Mouse (Mus musculus) hindbrain, embryonic 16.5 days (tissue): Measurements from ENCODE around the gene Ccdc137. TPM values are rescaled to one million over a fixed set of nuclear protein-coding genes. Genes with fewer than 3 reads are reported as not detected.
"Not testable (repeated sequence)": the region's sequence is repeated elsewhere in the genome, so short reads cannot be mapped to it uniquely, and the experiment has no call there.

Experiments
- ATAC-seq: fragments of 200-750 bp; cut with Nextera tagmentation; 2 replicates; pipeline ENCODE4 v1.8.0; 2017; ENCODE audit warnings: moderate TSS enrichment, moderate library complexity
- H3K27ac ChIP-seq: fragments of 300-500 bp; sonication (generic); 2 replicates; pipeline ENCODE4 v1.5.1; 2014; ENCODE audit warnings: low read depth, mild to moderate bottlenecking, control low read depth, low read length, moderate library complexity
- H3K27me3 ChIP-seq: fragments of 300-500 bp; sonication (generic); replicated peaks from 2 replicates; pipeline ENCODE4 v1.6.1; 2014; ENCODE audit warnings: low read length; ENCODE audit not compliant: control insufficient read depth, insufficient read depth
- H3K36me3 ChIP-seq: fragments of 300-500 bp; sonication (generic); 2 replicates; pipeline ENCODE4 v1.6.1; 2014; ENCODE audit warnings: mild to moderate bottlenecking, low read length, moderate library complexity, mixed read lengths; ENCODE audit not compliant: control insufficient read depth, insufficient read depth
- H3K4me1 ChIP-seq: fragments of 300-500 bp; sonication (generic); 2 replicates; pipeline ENCODE4 v1.6.1; 2014; ENCODE audit warnings: low read depth, low read length; ENCODE audit not compliant: control insufficient read depth, insufficient read depth
- H3K4me2 ChIP-seq: fragments of 300-500 bp; sonication (generic); 2 replicates; pipeline ENCODE4 v1.6.1; 2014; ENCODE audit warnings: mild to moderate bottlenecking, low read length, control low read depth, moderate library complexity
- H3K4me3 ChIP-seq: fragments of 300-500 bp; sonication (generic); 2 replicates; pipeline ENCODE4 v1.5.1; 2014; ENCODE audit warnings: mild to moderate bottlenecking, low read length, control low read depth, moderate library complexity
- H3K9ac ChIP-seq: fragments of 300-500 bp; sonication (generic); 2 replicates; pipeline ENCODE4 v1.6.1; 2014; ENCODE audit warnings: low read depth, mild to moderate bottlenecking, control low read depth, low read length, moderate library complexity
- H3K9me3 ChIP-seq: fragments of 300-500 bp; sonication (generic); 2 replicates; pipeline ENCODE4 v1.6.1; 2014; ENCODE audit warnings: mild to moderate bottlenecking, low read length, moderate library complexity; ENCODE audit not compliant: control insufficient read depth
- WGBS: fragments of 180-500 bp; shearing (Covaris S2); extraction: QIAGEN DNeasy Blood & Tissue Kit; methylation state at CpG from one replicate; pipeline ENCODE4 v1.1.7; 2014; 5-methylcytosine and 5-hydroxymethylcytosine counted together
- polyA plus RNA-seq: library from polyadenylated mRNA; unstranded; fragments of >200 nt; fragmentation: Nextera tagmentation; extraction: Ambion mirVana; gene quantifications from 2 replicates; pipeline ENCODE4 v1.2.1, GENCODE M21; 2015

The Ccdc137 gene
- 23.5 and 25.9 TPM in 2 replicates for polyA plus RNA-seq

DNA sequence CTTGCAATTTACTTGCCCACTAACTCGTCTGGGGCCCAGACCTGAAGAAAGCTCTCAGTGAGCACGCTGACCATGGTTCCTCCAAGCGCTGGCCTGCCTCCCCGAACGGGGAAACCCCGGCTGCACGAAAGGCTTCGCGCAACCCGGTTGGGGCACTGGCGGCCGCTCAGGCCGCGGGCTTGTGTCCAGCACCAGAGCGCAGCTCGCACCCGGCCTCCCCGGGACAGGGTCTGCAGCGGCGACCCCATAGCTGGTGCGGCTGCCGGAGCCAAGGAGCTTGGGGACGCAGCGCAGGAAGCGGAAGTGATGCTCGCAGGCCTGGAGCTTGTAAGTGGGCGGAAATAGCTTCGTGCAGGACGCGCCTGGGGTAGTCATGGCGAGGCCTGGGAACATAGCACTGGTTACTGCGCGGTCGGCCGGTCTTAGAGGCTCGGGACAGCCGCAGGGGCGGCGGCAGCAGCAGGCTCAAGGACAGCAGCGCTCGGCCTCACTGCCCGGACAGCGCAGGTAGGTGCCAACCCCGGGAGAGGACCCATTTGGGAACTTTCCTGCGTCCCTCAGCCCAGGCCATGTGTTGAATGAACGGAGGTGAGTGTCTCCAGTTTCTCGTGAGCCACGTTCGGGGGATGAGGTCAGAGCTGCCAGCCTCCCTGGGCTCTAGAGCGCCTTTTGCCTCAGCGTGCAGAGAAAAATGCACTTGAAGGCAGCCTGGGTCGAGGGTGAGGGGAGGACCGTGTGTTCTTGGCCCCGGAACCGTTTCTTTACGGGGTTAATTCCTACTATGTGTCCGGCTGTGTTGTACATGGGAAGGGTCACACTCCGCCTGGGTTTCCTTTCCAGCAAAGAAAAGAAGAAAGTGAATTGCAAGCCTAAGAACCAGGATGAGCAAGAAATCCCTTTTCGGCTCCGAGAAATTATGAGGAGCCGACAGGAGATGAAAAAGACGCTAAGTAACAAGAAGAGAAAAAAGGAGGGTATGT, at the start of gene Ccdc137, which contains the start of gene Oxld1:
TSS of gene Ccdc137 (plus strand) at position 344 of the 980 bp plus-strand sequence.
TSS of gene Oxld1 (minus strand) at position 297 of the 980 bp plus-strand sequence.
- H3K9ac ChIP-seq = peak within 1 kb of the TSS; percentile 98
- peak; percentile 93 for ATAC-seq
- H3K4me2 ChIP-seq = peak within 1 kb of the TSS; percentile 93
- peak within 1 kb of the TSS; percentile 88 for H3K4me3 ChIP-seq
- no peaks in the 10 kb centered on the region for H3K9me3 ChIP-seq
- peak within 1 kb of the TSS; percentile 86 for H3K27ac ChIP-seq
- peaks cover 18% of the 10 kb centered on the region for H3K4me1 ChIP-seq
- H3K27me3 ChIP-seq = no peaks in the 10 kb centered on the region
- peaks cover 8% of the 10 kb centered on the region; the same call in 1 of the 2 replicates for H3K36me3 ChIP-seq
- WGBS = 5% methylated on average over 59 of the region's 62 CpGs

DNA sequence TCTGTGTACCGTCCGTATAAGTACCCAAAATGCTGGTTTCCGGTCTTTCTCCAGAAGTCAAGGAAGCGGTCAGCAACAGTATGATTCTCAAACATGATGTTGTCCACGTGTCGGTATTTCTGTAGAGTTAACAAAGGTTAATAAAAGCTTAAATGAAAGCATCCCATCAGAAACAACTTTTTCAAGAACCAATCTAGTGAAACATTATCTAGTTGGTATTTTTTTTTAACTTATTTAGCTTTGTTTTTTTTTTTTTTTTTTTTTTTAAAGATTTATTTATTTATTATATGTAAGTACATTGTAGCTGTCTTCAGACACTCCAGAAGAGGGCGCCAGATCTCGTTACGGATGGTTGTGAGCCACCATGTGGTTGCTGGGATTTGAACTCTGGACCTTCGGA, 44.3 kb upstream of the Ccdc137 start:
- not testable (repeated sequence) for H3K4me2 ChIP-seq, H3K4me3 ChIP-seq, H3K9me3 ChIP-seq, H3K27ac ChIP-seq, H3K4me1 ChIP-seq, H3K27me3 ChIP-seq, ATAC-seq, H3K9ac ChIP-seq
- H3K36me3 ChIP-seq = peaks cover 58% of the 10 kb centered on the region
- 95% methylated on average over 7 of the region's 10 CpGs for WGBS

DNA sequence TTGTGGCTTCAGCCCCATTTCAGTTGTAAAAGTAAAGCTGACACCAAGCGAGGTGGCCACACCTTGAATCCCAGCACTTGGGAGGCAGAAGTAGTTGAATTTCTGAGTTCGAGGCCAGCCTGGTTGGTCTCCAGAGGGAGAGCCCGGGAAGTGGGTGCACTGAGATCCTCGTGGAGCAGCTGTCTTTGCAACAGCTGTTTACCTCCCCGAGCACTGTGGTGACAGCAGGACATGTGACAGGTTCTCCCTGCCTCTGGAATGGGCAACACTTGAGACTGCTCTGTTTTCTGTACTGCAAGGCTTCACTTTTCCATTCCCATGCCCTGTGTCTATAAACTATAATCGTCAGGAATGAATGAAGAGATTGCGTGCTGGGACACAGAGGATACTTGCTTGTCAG, 40.1 kb upstream of the Ccdc137 start:
- Histone ChIP-seq H3K9ac (no peak overlapping the region), H3K36me3 (peaks cover 38% of the 10 kb centered on the region), H3K4me2 (no peak overlapping the region), H3K4me1 (no peaks in the 10 kb centered on the region), H3K27ac (no peak overlapping the region), H3K9me3 (no peaks in the 10 kb centered on the region), H3K4me3 (no peak overlapping the region), H3K27me3 (no peaks in the 10 kb centered on the region)
- 89% methylated on average over 7 of the region's 7 CpGs for WGBS
- ATAC-seq = no peak

DNA sequence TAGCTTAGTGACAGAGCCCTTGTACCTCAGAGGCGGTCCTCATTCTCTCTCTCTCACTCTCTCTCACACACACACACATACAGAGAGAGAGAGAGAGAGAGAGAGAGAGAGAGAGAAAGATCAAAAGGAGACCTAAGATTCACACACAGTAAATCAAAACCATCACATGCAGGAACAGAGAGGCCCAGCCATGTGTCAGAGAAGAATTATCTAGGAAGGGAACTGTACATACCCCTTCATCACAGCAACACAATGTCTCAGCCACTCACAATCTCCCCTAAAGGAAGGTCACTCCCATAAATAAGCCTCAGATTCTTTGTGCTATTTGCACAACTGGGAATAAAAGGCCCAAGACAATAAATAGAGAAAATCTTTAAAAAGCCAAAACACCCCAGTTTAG, 39.3 kb upstream of the Ccdc137 start:
- no peak overlapping the region for H3K9ac ChIP-seq
- no peaks in the 10 kb centered on the region for H3K9me3 ChIP-seq
- peaks cover 33% of the 10 kb centered on the region for H3K36me3 ChIP-seq
- WGBS = 88% methylated on average over 1 of the region's 1 CpGs
- no peak overlapping the region for H3K4me2 ChIP-seq
- no peaks in the 10 kb centered on the region for H3K4me1 ChIP-seq
- no peak overlapping the region for H3K27ac ChIP-seq
- no peak for ATAC-seq
- H3K27me3 ChIP-seq = no peaks in the 10 kb centered on the region
- no peak overlapping the region for H3K4me3 ChIP-seq

DNA sequence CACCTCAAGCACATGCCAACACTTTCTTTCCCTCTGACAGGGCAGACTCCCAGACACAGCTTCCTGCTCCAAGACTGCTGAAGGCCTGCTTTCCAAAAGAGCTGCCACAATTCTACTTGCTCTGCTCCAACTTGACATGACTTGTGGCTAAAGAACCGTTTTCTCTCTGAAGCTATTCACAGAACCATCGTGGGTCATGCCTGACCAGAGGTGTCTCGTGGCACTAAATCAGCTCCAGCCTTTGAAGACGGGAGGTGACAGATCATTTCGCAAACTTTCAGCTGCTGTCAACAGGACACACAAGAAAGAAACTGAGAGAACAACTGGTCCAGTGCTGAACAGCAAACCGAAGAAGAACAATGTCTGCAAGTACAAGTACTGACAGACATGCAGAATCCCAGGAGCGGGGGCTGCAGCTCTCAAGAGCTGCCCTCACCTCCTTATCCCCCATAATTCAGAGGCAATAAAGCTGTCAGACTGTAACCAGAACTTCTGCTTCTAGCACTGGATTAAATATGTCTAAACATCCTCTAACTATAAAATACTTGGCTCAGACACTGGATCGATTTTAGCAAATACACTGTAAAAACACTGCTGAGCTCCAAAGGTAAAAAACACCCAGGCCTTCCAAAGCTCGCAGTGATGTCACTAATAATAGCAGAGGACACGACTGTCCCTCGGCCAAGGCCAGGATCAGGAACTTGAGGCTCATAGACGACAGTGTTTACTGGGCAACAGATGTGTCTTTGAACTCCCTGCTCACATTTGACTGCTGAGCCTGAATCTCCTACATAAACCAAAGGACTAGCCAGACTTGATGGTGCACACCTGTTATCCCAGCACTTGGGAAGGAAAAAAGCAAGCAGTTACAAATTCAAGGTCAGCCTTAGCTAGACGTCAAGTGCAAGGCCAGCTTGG, 35.0 kb upstream of the Ccdc137 start:
- Histone ChIP-seq H3K9ac (no peak overlapping the region), H3K4me3 (no peak overlapping the region), H3K27me3 (no peaks in the 10 kb centered on the region), H3K4me1 (no peaks in the 10 kb centered on the region), H3K4me2 (no peak overlapping the region), H3K9me3 (no peaks in the 10 kb centered on the region), H3K36me3 (peaks cover 24% of the 10 kb centered on the region), H3K27ac (no peak overlapping the region)
- no peak for ATAC-seq
- 87% methylated on average over 13 of the region's 13 CpGs for WGBS

DNA sequence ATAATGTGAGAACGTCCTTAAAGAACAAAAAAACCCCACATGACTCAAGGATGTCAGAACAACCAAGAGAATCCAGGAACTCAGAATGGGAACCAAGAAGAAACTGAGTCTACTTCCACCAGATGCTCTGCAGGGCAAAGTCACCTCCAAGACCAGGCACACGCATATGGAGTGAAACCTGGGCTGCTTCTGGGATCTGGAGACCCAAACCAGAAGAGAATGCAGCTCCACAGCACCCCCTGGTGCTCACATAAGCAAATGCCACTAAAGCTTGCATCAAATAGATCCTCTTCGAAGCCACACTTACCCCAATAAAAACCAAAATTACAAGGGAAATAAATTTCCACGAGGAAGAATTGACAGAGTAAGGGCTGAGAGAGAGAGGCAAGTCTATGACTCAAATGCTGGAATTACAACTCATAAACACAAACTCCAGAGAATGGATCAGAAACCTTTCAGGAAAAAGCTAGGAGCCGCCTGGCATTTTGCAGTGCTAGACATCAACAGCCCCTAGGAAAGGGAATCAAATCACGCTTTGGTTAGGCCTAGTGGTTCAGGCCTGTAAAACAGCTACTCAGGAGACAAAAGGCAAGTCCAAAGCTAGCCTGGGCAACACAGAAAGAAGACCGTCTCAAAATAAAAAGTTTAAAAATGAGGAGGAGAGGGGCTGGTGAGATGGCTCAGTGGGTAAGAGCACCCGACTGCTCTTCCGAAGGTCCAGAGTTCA, 34.2 kb upstream of the Ccdc137 start:
- H3K36me3 ChIP-seq = peaks cover 27% of the 10 kb centered on the region

DNA sequence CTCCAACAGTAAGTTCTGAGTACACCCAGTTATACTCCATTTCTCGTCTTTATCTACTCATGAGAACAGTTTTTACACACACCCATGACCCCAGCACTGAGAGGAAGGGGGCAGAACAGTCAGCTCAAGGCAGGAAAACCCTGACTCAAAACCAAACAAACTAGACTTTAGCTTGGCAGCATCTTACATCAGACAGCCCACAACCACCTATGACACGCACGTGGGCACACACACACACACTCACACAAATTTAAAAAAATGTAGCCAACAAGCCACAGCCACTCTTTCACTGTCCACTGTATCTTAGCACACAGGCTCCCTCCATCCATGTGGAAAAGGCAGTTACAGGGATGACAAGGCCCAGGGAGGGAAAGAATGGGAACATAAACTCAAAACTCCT, 31.2 kb upstream of the Ccdc137 start:
- no peak for ATAC-seq
- no peaks in the 10 kb centered on the region for H3K9me3 ChIP-seq
- no peak overlapping the region for H3K4me3 ChIP-seq
- peaks cover 23% of the 10 kb centered on the region for H3K36me3 ChIP-seq
- WGBS = 96% methylated on average over 3 of the region's 3 CpGs
- H3K27ac ChIP-seq = no peak overlapping the region
- no peaks in the 10 kb centered on the region for H3K4me1 ChIP-seq
- no peaks in the 10 kb centered on the region for H3K27me3 ChIP-seq
- H3K4me2 ChIP-seq = no peak overlapping the region
- H3K9ac ChIP-seq = no peak overlapping the region

More for the DNA sequence above, 34.2 kb upstream of the Ccdc137 start:
- Histone ChIP-seq H3K4me2 (no peak overlapping the region), H3K27ac (no peak overlapping the region), H3K4me3 (no peak overlapping the region), H3K27me3 (no peaks in the 10 kb centered on the region), H3K9me3 (no peaks in the 10 kb centered on the region), H3K4me1 (no peaks in the 10 kb centered on the region), H3K9ac (no peak overlapping the region)
- ATAC-seq = no peak
- WGBS = 72% methylated on average over 9 of the region's 9 CpGs

DNA sequence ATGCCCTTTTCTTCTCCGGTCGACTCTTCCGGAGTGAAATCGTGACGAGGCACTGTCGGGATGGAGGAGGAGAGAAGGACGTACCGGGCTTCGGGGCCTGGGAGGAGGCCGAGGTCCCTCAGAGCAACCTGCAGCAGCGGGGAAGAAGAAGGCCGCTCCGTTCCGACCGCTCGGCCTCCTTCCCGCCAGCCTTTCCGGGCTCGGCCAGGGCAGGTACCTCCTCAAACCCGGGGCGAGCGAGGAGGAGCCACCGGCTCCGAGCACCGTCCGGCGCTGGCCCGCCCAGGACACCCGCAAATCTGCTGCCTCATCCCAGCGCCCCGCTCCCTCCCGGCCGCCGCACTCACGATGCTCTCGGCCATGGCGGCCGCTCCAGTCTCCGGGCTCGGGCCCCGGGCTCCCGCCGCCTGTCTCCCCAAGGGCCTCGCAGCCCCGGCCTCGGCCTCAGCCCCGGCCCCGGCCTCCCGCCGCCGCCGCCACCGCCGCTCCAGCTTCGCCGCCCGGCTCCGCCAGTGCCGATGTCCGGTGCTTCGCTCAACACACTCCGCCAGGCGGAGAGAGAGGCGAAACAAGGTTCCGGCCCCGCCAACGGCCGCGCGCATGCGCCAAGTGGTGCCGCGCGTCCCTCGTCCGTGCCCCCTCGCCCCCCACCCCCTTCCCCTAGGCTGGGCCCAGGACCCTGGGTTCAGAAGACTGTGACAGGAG, 20.6 kb upstream of the Ccdc137 start, which contains the start of gene Nploc4:
TSS of gene Nploc4 (minus strand) at position 557 of the 705 bp plus-strand sequence.
- ATAC-seq = peak; percentile 90
- H3K9me3 ChIP-seq = no peaks in the 10 kb centered on the region
- under 1% methylated on average over 58 of the region's 77 CpGs for WGBS
- H3K27ac ChIP-seq = peak within 1 kb of the TSS; percentile 85
- peak within 1 kb of the TSS; percentile 92 for H3K4me2 ChIP-seq
- peak within 1 kb of the TSS; percentile 94 for H3K4me3 ChIP-seq
- peaks cover 12% of the 10 kb centered on the region for H3K4me1 ChIP-seq
- H3K9ac ChIP-seq = peak within 1 kb of the TSS; percentile 97
- H3K36me3 ChIP-seq = peaks cover 7% of the 10 kb centered on the region; the same call in 1 of the 2 replicates
- H3K27me3 ChIP-seq = no peaks in the 10 kb centered on the region
